ENCODE assay signal across 28 mouse cellular contexts in genomic region chrX:169012701-169013100, GRCm38 (mm10).
DNase-seq lines count a peak whose midpoint lies in the region; ATAC-seq and TF ChIP-seq lines count a peak whose summit lies in the region.
"Had no signal": no experiment of that assay in that cellular context is flagged by ENCODE, and none has a peak within 500 bp of the region (broad histone marks: within the 10 kb centered on the region; RNA-seq: fewer than 3 reads in every experiment).

No protein-coding gene starts in this region.

- no peak overlapping the region for H3K4me2 ChIP-seq in heart, postnatal 0 days (ENCODE audit: low read depth, low read length)
- no peak overlapping the region for H3K4me2 ChIP-seq in lung, postnatal 0 days (replicated peaks; ENCODE audit: low read depth, low read length)
- H3K4me2 ChIP-seq: embryonic facial prominence, embryonic 13.5 days; forebrain, embryonic 12.5 days; forebrain, embryonic 15.5 days; heart, embryonic 11.5 days; hindbrain, embryonic 13.5 days; intestine, embryonic 15.5 days had no signal

- intact Hi-C loops in left cerebral cortex, postnatal 36 days (cut with DNase I): no loop called here

- H3K27me3 ChIP-seq in heart, postnatal 0 days (ENCODE audit: control insufficient read depth, insufficient read depth, low read length): no peaks in the 10 kb centered on the region
- no peaks in the 10 kb centered on the region for H3K27me3 ChIP-seq in lung, postnatal 0 days (replicated peaks; ENCODE audit: insufficient read depth, low read length)
- H3K27me3 ChIP-seq: forebrain, embryonic 15.5 days; intestine, embryonic 15.5 days had no signal

- no peak for TF ChIP-seq CTCF in heart, postnatal 0 days (IDR thresholded peaks at IDR 0.05; ENCODE audit: low read depth)
- TF ChIP-seq CTCF in lung, postnatal 0 days (IDR thresholded peaks at IDR 0.05): no peak

- no peak for ATAC-seq in heart, postnatal 0 days (ENCODE audit: insufficient read depth, low read depth)
- ATAC-seq in lung, postnatal 0 days: no peak
- ATAC-seq: CD4-positive, CD25-positive, alpha-beta regulatory T cell, adult 4 months; forebrain, embryonic 15.5 days; hindbrain, embryonic 16.5 days; intestine, embryonic 15.5 days; Patski had no signal

- no peaks in the 10 kb centered on the region for H3K9me3 ChIP-seq in heart, postnatal 0 days (replicated peaks; ENCODE audit: control insufficient read depth, low read length)
- no peaks in the 10 kb centered on the region for H3K9me3 ChIP-seq in lung, postnatal 0 days (ENCODE audit: low read length)
- H3K9me3 ChIP-seq: embryonic facial prominence, embryonic 10.5 days; embryonic facial prominence, embryonic 13.5 days; forebrain, embryonic 12.5 days; forebrain, embryonic 15.5 days; hindbrain, embryonic 10.5 days; hindbrain, embryonic 13.5 days; intestine, embryonic 15.5 days had no signal

- no peak overlapping the region for H3K4me3 ChIP-seq in heart, postnatal 0 days (ENCODE audit: low read depth, low read length)
- no peak overlapping the region for H3K4me3 ChIP-seq in lung, postnatal 0 days (ENCODE audit: low read depth, low read length)
- H3K4me3 ChIP-seq: embryonic facial prominence, embryonic 10.5 days; embryonic facial prominence, embryonic 13.5 days; erythroblast, embryonic 14.5 days; forebrain, embryonic 12.5 days; forebrain, embryonic 15.5 days; heart, adult 2 months; hindbrain, embryonic 10.5 days; hindbrain, embryonic 13.5 days; intestine, embryonic 15.5 days had no signal

- no peak overlapping the region for H3K9ac ChIP-seq in heart, postnatal 0 days (replicated peaks; ENCODE audit: low read depth, low read length)
- no peak overlapping the region for H3K9ac ChIP-seq in lung, postnatal 0 days (replicated peaks; ENCODE audit: low read depth)
- H3K9ac ChIP-seq: embryonic facial prominence, embryonic 13.5 days; forebrain, embryonic 12.5 days; forebrain, embryonic 15.5 days; hindbrain, embryonic 13.5 days; intestine, embryonic 15.5 days had no signal

- no peaks in the 10 kb centered on the region for H3K36me3 ChIP-seq in heart, postnatal 0 days (replicated peaks; ENCODE audit: control insufficient read depth, insufficient read depth, low read length)
- H3K36me3 ChIP-seq in lung, postnatal 0 days (ENCODE audit: insufficient read depth, low read length): no peaks in the 10 kb centered on the region
- H3K36me3 ChIP-seq: embryonic facial prominence, embryonic 10.5 days; embryonic facial prominence, embryonic 13.5 days; forebrain, embryonic 12.5 days; forebrain, embryonic 15.5 days; hindbrain, embryonic 10.5 days; hindbrain, embryonic 13.5 days; intestine, embryonic 15.5 days had no signal

- no peak overlapping the region for H3K27ac ChIP-seq in heart, postnatal 0 days (ENCODE audit: low read depth)
- H3K27ac ChIP-seq in lung, postnatal 0 days (ENCODE audit: low read length): no peak overlapping the region
- H3K27ac ChIP-seq: embryonic facial prominence, embryonic 10.5 days; embryonic facial prominence, embryonic 13.5 days; forebrain, embryonic 12.5 days; forebrain, embryonic 15.5 days; heart, adult 2 months; hindbrain, embryonic 10.5 days; hindbrain, embryonic 13.5 days; intestine, embryonic 15.5 days had no signal

- no peak for TF ChIP-seq EP300 in heart, postnatal 0 days (IDR thresholded peaks at IDR 0.05; ENCODE audit: low read depth)
- TF ChIP-seq EP300 in lung, postnatal 0 days (IDR thresholded peaks at IDR 0.05): no peak

- H3K4me1 ChIP-seq in heart, postnatal 0 days (ENCODE audit: control insufficient read depth, insufficient read depth): no peaks in the 10 kb centered on the region
- H3K4me1 ChIP-seq in lung, postnatal 0 days (ENCODE audit: insufficient read depth, low read depth, low read length): no peaks in the 10 kb centered on the region
- H3K4me1 ChIP-seq: embryonic facial prominence, embryonic 10.5 days; embryonic facial prominence, embryonic 13.5 days; forebrain, embryonic 12.5 days; forebrain, embryonic 15.5 days; hindbrain, embryonic 10.5 days; hindbrain, embryonic 13.5 days; intestine, embryonic 15.5 days had no signal

- DNase-seq in heart, postnatal 0 days (ENCODE audit: low spot score): peak; percentile 28
- DNase-seq in heart, adult 9 months (ENCODE audit: low spot score in 2 of 2): no peak
- DNase-seq in lung, postnatal 0 days (ENCODE audit: low spot score): peak; percentile 9
- DNase-seq in lung, postnatal 25 days (ENCODE audit: low spot score): no peak
- peak; percentile 30 for DNase-seq in adipocyte (ENCODE audit: low spot score)
- no peak for DNase-seq in left cerebral cortex, postnatal 36 days (ENCODE audit: low spot score in 2 of 2)
- DNase-seq: adrenal gland, adult 2 months; adrenal gland, postnatal 14 days; cerebellum, adult 11 months; cerebellum, adult 8-10 months; cerebellum, postnatal 10 days; cerebellum, postnatal 36 days; embryo, embryonic 11 days; gastrocnemius, postnatal 36 days; heart, adult 2 months; heart, postnatal 36 days had no signal

Comparison
In these comparisons a context has a peak if more than half of its experiments do, and no peak if none do; other contexts are left out.
1. DNase-seq: peak in heart, postnatal 0 days (single experiment), lung, postnatal 0 days (single experiment) and adipocyte (single experiment); none in heart, adult 9 months (0 of 2), lung, postnatal 25 days (single experiment) and left cerebral cortex, postnatal 36 days (0 of 2).